Mouse (Mus musculus) erythroblast, embryonic 14.5 days (primary cell): ENCODE measurements around the gene Krtap4-9.

Source experiments
- GATA1 ChIP-seq: IDR thresholded peaks from 2 replicates; pipeline ENCODE4 v1.6.1; 2012; ENCODE audit warnings: low read length, inconsistent platforms, mixed read lengths
- TAL1 ChIP-seq: IDR thresholded peaks from 3 replicates; pipeline ENCODE4 v1.6.1; 2012; ENCODE audit warnings: low read length, inconsistent platforms, mixed read lengths

DNA sequence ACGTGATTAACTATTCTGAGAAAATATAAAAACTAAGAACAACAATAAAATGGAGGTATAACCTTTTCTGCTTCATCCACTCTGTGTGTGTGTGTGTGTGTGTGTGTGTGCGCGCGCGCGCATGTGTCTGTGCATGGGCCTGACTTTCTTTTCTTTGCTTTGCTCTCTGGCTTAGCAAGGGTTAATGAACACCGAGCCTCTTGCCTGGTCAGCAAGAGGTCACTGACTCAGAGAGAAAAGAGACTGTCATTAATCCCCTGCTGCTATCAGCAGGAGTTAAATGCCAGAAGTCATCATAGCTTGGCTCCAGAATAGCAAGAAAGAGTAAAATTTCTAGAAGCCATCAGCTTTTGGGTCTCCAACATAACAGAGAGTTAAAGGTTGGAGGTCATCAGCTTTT lies 6.6 kb upstream of the Krtap4-9 start:
- TF ChIP-seq GATA1, result no peak
- TF ChIP-seq TAL1, result no peak
